Mouse (Mus musculus) layer of hippocampus, adult 9-11 months (tissue): ENCODE results near the gene Kcna2.

Experiments
- DNase-seq: peaks from one replicate; pipeline ENCODE4 v3.0.0; 2022

The Kcna2 gene

GRCm38 (mm10) chr3:107101787-107102651 lies 1.1 kb downstream of the Kcna2 start:
- peak; percentile 65 for DNase-seq

- DNase-seq, result no peak
These were observed 2.1 kb downstream of the Kcna2 start for GRCm38 (mm10) chr3:107103041-107103440.

- DNase-seq, result no peak
These were observed 2.5 kb downstream of the Kcna2 start for GRCm38 (mm10) chr3:107103462-107103861.

GRCm38 (mm10) chr3:107105986-107106385 lies 5.0 kb downstream of the Kcna2 start:
- DNase-seq, result no peak

- DNase-seq, result no peak
These were observed 11.6 kb downstream of the Kcna2 start for GRCm38 (mm10) chr3:107112498-107112897.

- DNase-seq, result no peak
These were observed 12.2 kb downstream of the Kcna2 start for GRCm38 (mm10) chr3:107112932-107113659.

- DNase-seq, result peak; percentile 77
These were observed 13.1 kb downstream of the Kcna2 start for GRCm38 (mm10) chr3:107113771-107114737.

- DNase-seq, result no peak
These were observed 14.0 kb downstream of the Kcna2 start for GRCm38 (mm10) chr3:107114941-107115340.

GRCm38 (mm10) chr3:107115746-107116145 lies 14.8 kb downstream of the Kcna2 start:
- no peak for DNase-seq

- no peak for DNase-seq
These were observed 19.1 kb downstream of the Kcna2 start for GRCm38 (mm10) chr3:107119864-107120564.

- DNase-seq, result no peak
These were observed 21.4 kb downstream of the Kcna2 start for GRCm38 (mm10) chr3:107122306-107122705.

GRCm38 (mm10) chr3:107127667-107128066 lies 26.7 kb downstream of the Kcna2 start:
- DNase-seq, result no peak

- peak; percentile 83 for DNase-seq
These were observed 27.5 kb downstream of the Kcna2 start for GRCm38 (mm10) chr3:107128421-107128820.

- DNase-seq, result peak; percentile 55
These were observed 28.3 kb downstream of the Kcna2 start for GRCm38 (mm10) chr3:107129251-107129650.

- DNase-seq, result no peak
These were observed 29.8 kb downstream of the Kcna2 start for GRCm38 (mm10) chr3:107130661-107131326.

- no peak for DNase-seq
These were observed 30.9 kb downstream of the Kcna2 start for GRCm38 (mm10) chr3:107131846-107132245.

- DNase-seq, result no peak
These were observed 31.7 kb downstream of the Kcna2 start for GRCm38 (mm10) chr3:107132651-107133050.

GRCm38 (mm10) chr3:107134457-107134856 lies 33.5 kb downstream of the Kcna2 start:
- DNase-seq, result no peak

GRCm38 (mm10) chr3:107147126-107147525 lies 46.2 kb downstream of the Kcna2 start:
- DNase-seq, result no peak

GRCm38 (mm10) chr3:107149006-107149405 lies 48.1 kb downstream of the Kcna2 start:
- no peak for DNase-seq

GRCm38 (mm10) chr3:107150469-107150868 lies 49.5 kb downstream of the Kcna2 start:
- peak; percentile 33 for DNase-seq
